Mouse (Mus musculus) gastrocnemius, postnatal 10 days (tissue): ENCODE results near the gene 4930516K23Rik. TPM values are rescaled to one million over a fixed set of nuclear protein-coding genes. Genes with fewer than 3 reads are reported as not detected.

Source experiments
- DNase-seq: peaks from one replicate; pipeline ENCODE4 v3.0.0; 2021; ENCODE audit warnings: mixed read lengths
- long read RNA-seq, 2 experiments: library from polyadenylated mRNA; stranded (forward); transcript quantifications; one replicate each; pipeline ENCODE4 v2.0.0; 2021
- total RNA-seq, 2 experiments: library from RNA; stranded (reverse); gene quantifications; 2 replicates each; pipeline ENCODE4 v1.2.3; 2021

Gene 4930516K23Rik
- not detected for total RNA-seq
- long read RNA-seq, experiment 1: 0 reads
- long read RNA-seq, experiment 2: 0 reads

DNA sequence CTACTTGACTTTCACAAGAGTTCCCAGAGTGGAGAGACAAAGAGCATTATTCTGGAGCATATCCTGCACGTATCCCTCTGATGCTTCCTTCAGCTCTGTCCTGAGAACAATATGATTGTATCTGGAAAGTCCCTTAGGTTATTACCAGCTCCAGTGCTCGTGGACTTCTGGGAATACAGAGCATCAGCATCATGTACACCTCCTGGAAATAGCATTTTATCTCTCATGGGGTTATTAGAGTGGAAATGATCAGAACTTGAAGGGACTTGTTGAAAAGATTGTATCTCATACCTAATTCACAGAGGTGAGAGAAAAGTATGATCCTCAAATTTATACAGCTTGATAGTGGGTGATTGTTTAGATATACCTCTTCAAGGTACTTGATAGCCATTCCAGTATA is at the start of gene 4930516K23Rik:
TSS of gene 4930516K23Rik (minus strand) at position 101 of the 400 bp plus-strand sequence.
- no peak for DNase-seq

- DNase-seq: no peak
Observed at GRCm38 (mm10) chr7:104104757-104104972, 43.4 kb upstream of the 4930516K23Rik start, which contains the start of gene Olfr646. Gene Olfr646 (plus strand): TSS chr7:104104873.

DNA sequence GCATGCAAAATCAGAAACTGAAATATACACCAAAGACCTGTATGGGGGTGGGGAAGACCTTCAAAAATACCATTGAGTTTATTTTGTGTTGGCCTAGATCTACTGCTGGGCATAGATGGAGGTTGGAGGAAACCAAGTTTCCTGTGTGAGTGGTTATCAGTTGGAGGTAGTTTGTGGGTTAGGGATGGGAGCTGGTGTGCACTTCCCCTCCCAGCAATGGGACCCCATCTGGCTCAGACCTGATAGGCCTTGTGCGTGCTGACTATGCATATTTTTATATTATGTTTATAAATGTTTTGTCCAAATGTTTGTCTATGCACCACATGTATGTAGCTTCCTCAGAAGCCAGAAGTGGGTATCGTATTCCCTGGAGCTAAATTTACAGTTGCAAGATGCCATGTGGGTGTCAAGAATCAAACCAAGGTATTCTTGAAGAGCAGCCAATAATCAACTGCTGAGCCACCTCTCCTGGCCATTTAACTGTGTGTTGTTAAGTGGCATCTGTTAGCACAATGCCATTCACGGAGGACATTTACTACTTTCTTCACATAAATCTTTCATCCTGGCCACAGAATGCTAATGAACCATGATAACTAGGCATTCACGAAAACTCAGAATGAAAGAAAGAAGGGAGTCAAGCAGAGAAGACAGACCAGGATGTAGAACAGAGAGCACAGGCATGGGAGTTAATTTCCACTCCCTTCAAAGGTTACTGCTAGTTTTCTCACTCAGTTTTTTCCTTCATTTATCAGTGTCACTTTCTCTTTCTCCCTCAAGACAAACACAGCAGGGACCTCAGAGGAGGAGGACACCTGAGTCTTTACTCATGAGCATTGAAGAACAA is 42.9 kb upstream of the 4930516K23Rik start:
- DNase-seq: no peak

DNA sequence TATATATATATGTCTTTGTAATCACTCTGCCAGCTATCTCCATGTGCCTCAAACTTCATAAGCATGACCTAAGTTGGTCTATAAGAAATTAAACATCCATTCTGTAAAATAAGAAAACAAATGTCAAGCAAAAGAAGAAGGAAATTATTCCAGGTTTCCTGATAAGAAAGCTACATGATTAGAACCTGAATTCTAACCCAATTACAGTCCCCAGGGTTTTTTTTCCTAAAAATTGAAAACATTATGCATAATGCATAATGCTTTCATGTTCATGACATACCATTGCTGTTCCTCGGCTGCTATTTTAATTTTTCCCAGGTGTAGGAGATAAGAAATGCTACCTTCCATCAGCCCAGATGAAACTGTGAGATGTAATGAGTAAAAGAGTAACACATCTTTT is 24.1 kb upstream of the 4930516K23Rik start, which contains the start of gene Olfr645:
TSS of gene Olfr645 (minus strand) at position 101 of the 400 bp plus-strand sequence.
- DNase-seq: no peak

- no peak for DNase-seq
Observed at GRCm38 (mm10) chr7:104071769-104072168, 10.5 kb upstream of the 4930516K23Rik start, which contains the start of gene Olfr644. Gene Olfr644 (minus strand): TSS chr7:104071869.

DNA sequence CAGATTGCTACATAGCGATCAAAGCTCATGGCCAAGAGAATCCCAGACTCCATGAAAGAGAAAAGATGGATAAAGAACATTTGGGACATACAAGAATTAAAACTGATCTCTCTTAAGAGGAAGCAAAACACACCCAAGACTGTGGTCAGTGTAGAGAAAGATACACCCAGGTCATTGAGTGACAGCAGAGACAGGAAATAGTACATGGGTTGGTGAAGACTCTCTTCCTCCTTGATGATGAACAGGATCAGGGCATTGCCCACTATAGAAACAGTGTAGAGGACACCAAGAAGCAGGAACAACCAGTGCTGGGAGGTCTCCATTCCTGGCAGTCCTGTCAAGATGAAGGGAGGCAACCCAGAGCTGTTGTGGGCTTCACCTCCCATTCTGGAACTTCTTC is 2.0 kb downstream of the 4930516K23Rik start:
- no peak for DNase-seq

- DNase-seq: no peak
Observed at GRCm38 (mm10) chr7:104052566-104052965, 8.7 kb downstream of the 4930516K23Rik start, which contains the start of gene Olfr642. Gene Olfr642 (minus strand): TSS chr7:104052666.

- DNase-seq: no peak
Observed at GRCm38 (mm10) chr7:104050745-104051144, 10.5 kb downstream of the 4930516K23Rik start.

- no peak for DNase-seq
Observed at GRCm38 (mm10) chr7:104035145-104035544, 26.1 kb downstream of the 4930516K23Rik start, which contains the start of gene Olfr641. Gene Olfr641 (plus strand): TSS chr7:104035445.

DNA sequence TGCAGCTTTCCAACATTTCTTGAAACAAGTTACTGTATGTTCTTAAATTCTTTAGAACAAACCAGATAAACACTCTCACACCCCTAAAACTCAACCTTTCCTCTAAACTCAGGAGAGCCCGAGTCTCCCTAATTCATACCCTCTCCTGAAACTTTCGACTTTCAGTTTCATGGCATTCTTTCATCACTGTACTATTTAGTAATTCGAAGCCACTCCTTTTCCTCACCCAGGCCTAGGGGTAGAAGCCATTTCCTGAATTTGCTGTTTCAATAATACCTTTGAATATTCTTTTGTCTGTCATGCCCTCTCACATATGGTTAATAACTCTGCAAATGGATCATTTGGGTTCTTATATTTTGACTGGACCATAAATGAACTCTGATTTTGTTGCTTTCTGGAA is 34.3 kb downstream of the 4930516K23Rik start:
- DNase-seq: no peak

- no peak for DNase-seq
Observed at GRCm38 (mm10) chr7:104025473-104025872, 35.8 kb downstream of the 4930516K23Rik start, which contains the start of gene Olfr640. Gene Olfr640 (minus strand): TSS chr7:104025573.

DNA sequence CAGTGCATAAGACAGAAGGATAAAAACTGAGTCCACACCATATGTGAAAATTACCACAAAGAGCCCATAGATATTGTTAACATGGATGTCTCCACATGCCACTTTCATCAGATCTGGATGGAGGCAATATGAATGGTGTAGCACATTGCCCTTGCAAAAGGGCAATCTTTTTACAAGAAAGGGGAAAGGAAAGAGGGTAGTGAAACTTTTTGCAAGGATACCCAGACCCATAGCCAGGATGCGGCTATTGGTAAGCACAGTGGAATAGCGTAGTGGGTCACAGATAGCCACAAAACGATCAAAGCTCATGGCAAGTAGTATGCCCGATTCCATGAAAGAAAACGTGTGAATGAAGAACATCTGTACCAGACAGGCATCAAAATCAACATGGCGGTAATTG is 39.6 kb downstream of the 4930516K23Rik start:
- no peak for DNase-seq

DNA sequence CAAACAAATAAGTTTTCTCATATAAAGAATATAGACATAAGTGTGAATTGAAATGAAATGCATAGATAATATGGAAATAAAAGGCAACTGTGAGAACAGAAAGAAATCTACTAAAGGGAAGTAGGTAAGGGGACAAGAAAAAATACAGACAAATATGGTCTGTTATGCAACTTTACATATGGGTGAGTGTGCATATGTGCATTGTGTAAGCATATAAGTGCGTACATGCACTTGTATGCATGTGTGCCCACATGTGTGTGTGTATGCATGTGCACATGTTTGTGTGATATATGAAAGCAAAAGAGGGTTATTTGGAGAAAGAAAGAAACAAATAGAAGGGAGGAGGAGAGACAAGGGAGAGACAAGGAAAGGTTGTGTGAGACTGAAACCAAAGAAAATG is 42.3 kb downstream of the 4930516K23Rik start:
- DNase-seq: no peak

DNA sequence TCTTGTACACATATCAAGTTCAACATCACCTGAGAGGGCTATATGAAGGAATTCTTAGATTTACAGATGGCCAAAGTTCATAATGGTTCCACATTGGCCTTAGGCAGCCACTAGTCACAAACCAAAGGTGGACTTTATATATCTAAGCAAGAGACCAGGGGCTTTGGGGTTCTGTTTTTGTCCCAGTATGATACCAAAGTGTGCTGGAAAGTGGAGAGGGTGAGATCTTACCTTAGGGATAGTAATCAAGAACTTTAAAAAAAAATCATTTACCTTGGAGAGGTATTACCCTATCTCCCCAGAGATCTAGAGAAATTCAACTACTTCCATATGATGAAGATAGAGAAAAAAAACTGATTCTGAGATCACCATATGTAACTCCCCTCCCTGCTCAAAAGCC is 44.0 kb downstream of the 4930516K23Rik start, which contains the start of gene Olfr639:
TSS of gene Olfr639 (minus strand) at position 101 of the 400 bp plus-strand sequence.
- no peak for DNase-seq

Other genes starting within 250 kb of the 4930516K23Rik start
- 100 to 1,000 TPM; 105 to 167 TPM for gene Hbb-bt, start 247.4 kb downstream of the 4930516K23Rik start, total RNA-seq
- gene Hbb-bs, start 233.3 kb downstream of the 4930516K23Rik start, total RNA-seq: 1,000 to 10,000 TPM in 1 of 2 experiments, 100 to 1,000 TPM in 1; 926 to 1,441 TPM
- gene Hbb-bh2, start 220.9 kb downstream of the 4930516K23Rik start, total RNA-seq: not detected
- not detected for gene Hbb-bh1, start 218.3 kb downstream of the 4930516K23Rik start, total RNA-seq
- not detected for gene Hbb-y, start 208.2 kb downstream of the 4930516K23Rik start, total RNA-seq
- not detected for gene Olfr66, start 175.2 kb downstream of the 4930516K23Rik start, total RNA-seq
- not detected for gene Olfr64, start 167.0 kb downstream of the 4930516K23Rik start, total RNA-seq
- gene Olfr65, start 158.0 kb downstream of the 4930516K23Rik start, total RNA-seq: not detected
- not detected for gene Olfr631, start 132.6 kb downstream of the 4930516K23Rik start, total RNA-seq
- gene Olfr632, start 127.1 kb downstream of the 4930516K23Rik start, total RNA-seq: not detected
- not detected for gene Olfr633, start 117.0 kb downstream of the 4930516K23Rik start, total RNA-seq
- not detected for gene Olfr635, start 90.3 kb downstream of the 4930516K23Rik start, total RNA-seq
- gene Olfr638, start 62.7 kb downstream of the 4930516K23Rik start, total RNA-seq: not detected
- under 1 TPM; 0.02 to 0.05 TPM for gene Olfr639, start 44.1 kb downstream of the 4930516K23Rik start, total RNA-seq
- gene Olfr640, start 35.9 kb downstream of the 4930516K23Rik start, total RNA-seq: not detected
- not detected for gene Olfr641, start 26.0 kb downstream of the 4930516K23Rik start, total RNA-seq
- gene Olfr642, start 8.8 kb downstream of the 4930516K23Rik start, total RNA-seq: not detected
- gene Olfr644, start 10.4 kb upstream of the 4930516K23Rik start, total RNA-seq: not detected
- gene Olfr645, start 24.0 kb upstream of the 4930516K23Rik start, total RNA-seq: not detected
- gene Olfr646, start 43.4 kb upstream of the 4930516K23Rik start, total RNA-seq: not detected
- gene Ubqln5, start 68.4 kb upstream of the 4930516K23Rik start, total RNA-seq: not detected
- gene Olfr643, start 76.0 kb upstream of the 4930516K23Rik start, total RNA-seq: not detected
- gene Ubqln3, start 81.8 kb upstream of the 4930516K23Rik start, total RNA-seq: not detected
- gene Ubqlnl, start 89.1 kb upstream of the 4930516K23Rik start, total RNA-seq: not detected
- gene Olfm5, start 103.4 kb upstream of the 4930516K23Rik start, total RNA-seq: not detected
- gene Olfr648, start 121.9 kb upstream of the 4930516K23Rik start, total RNA-seq: not detected
- gene Olfr649, start 134.5 kb upstream of the 4930516K23Rik start, total RNA-seq: not detected
- under 1 TPM; 0.32 to 0.61 TPM for gene Trim6, start 157.3 kb upstream of the 4930516K23Rik start, total RNA-seq
- gene Trim34a, start 183.0 kb upstream of the 4930516K23Rik start, total RNA-seq: 1 to 10 TPM; 1.6 to 1.9 TPM
- 1 to 10 TPM in 1 of 2 experiments, under 1 TPM in 1; 0.92 to 1.1 TPM for gene Trim5, start 226.6 kb upstream of the 4930516K23Rik start, total RNA-seq